Mouse (Mus musculus) hematopoietic stem cell, adult 5-6 weeks (primary cell): ENCODE measurements around the gene Ccdc122. TPM values are rescaled to one million over a fixed set of nuclear protein-coding genes. Genes with fewer than 3 reads are reported as not detected.
"Not testable (repeated sequence)": the region's sequence is repeated elsewhere in the genome, so short reads cannot be mapped to it uniquely, and the experiment has no call there.

Experiments used
- ATAC-seq, 2 experiments: fragments of 125-278 bp in 1 of 2; replicated peaks in 1 of 2; 2 replicates each; pipeline ENCODE4 v1.8.0; 2016 to 2017; ENCODE audit warnings: inconsistent platforms in 2 of 2, mild to moderate bottlenecking in 2 of 2, moderate number of reproducible peaks in 2 of 2, low read depth in 1 of 2, moderate TSS enrichment in 1 of 2; ENCODE audit not compliant: low FRiP score in 2 of 2, poor library complexity in 2 of 2, severe bottlenecking in 2 of 2, insufficient read depth in 1 of 2, low TSS enrichment in 1 of 2
- total RNA-seq: library from RNA; stranded (forward); fragments of 172-1452, 232-1000 nt; gene quantifications from 2 replicates; pipeline ENCODE4 v1.2.3, GENCODE M21; 2017

Ccdc122 gene
- total RNA-seq, 1 experiment from 2014 or later = 25.2 TPM

DNA sequence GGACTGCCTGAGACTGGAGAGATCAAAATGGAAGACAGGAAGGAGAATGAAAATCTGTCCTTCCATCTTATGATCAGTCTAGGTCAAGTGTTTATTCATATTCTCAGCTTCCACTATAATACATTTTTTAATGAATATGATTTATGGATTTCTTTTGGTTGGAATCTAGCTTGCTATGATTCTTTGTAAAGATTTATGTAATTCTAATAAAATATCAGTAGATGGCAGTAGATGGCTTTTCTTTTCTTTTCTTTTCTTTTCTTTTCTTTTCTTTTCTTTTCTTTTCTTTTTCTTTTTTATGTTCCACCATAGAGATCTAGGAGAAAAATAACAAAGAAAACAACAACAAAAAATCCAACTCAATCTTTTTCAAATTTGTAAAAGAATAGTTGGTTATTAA, 16.7 kb downstream of the Ccdc122 start:
- ATAC-seq = no peak

DNA sequence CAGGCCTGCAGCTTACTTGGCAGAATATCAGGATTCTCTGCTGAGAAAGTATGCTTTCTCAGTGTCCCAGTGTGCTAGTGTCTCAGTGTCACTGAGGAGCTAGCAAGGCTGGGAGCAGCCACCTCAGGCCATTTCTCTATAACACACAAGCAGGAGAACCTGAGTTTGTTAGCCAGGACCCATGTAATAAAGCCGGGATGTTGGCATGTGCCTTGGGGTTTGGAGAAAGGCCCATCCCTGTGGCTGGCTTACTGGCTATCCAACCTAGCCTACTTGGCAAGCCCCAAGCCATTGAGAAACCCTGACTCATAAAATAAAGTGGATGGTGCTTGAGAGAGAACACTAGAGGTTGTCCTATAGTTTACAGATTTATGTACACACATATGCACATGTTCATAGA, 32.8 kb downstream of the Ccdc122 start:
- no peak for ATAC-seq

DNA sequence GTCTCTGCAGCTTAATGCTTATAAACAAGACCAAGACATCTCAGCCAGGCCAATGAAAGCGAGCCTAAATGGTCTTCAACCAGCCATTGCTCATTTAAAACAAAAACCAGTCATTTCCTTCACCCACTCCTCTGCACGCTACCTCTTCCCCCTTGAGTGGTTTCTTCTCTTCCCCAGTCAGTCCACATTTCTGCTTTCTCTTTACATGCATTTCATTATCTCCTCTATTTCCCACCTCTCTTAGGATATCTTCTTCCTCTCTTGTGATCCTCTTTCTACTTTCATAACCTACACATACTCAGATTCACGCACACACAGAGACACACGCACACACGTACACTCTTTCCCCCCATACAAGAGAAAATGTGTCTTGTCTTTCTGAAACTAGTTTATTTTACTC, 44.7 kb downstream of the Ccdc122 start:
- no peak for ATAC-seq

DNA sequence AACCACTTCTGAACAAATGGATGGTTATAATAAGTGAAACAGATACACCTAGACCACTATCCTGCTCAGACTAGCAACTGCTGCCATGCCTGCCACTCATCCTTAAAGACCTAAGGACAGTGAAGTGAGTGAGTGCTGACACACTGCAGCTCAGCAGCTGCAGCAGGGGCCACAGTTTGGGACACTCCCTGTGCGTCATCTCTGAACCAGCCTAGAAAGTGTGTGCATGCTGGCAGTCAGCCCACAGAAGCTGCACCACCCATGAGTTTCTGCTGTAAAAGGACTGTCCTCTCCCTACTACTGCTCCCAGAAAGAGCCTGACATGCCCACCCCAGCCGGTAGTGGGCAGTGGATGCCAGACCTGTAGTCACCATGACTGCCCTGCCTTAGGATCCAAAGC, 63.7 kb downstream of the Ccdc122 start:
- no peak for ATAC-seq

DNA sequence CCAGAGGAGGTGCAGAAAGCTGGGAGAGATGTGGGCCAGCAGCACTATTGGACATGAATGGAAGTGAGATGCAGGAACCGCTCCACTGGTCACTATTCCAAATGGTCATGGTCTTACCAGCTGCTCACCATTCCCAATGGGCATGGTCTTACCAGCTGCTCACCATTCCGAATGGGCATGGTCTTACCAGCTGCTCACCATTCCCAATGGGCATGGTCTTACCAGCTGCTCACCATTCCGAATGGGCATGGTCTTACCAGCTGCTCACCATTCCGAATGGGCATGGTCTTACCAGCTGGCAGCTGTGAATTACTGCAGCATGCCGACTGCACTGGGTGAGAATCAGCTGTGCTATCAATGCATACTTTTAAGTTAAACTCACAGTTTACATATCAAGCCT, 74.0 kb downstream of the Ccdc122 start:
- not testable (repeated sequence) for ATAC-seq

DNA sequence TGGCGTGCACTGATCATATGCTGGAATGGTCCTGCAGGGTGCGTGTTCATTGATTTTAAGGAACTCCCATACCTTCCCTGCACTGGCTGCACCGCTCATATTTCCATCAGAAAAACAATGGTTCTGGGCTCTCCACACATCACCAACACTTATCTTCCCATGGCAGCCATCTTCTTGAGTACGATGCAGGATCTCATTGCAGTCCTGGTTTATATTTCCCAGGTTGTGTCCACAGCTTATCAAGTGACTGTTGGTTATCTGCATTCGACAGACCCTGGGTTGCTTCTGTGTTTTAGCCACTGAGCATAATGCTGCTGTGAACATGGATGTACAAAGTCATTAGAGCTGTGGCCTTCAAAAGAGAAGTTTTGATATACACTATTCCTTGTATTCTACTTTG, 94.0 kb downstream of the Ccdc122 start:
- ATAC-seq = no peak

DNA sequence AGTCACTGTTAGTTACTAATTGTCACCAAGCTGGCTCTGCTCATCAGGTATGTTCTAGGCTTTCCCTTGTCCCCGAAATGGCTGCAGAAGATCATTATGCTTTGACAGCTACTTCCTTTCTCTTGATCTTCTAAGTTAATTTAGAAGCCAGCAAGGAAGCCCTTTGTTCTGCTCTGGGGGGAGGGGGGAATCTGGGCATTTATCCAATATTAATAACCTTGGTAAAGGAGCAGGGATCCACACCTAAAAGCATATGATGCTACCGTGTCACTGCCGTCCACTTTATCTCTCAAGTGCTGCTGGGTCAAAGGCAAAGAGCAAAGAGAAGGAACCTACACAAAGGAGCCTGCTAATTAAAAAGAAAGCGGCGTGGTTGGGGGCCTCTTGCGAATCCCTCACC, 100.4 kb downstream of the Ccdc122 start:
- ATAC-seq = no peak

DNA sequence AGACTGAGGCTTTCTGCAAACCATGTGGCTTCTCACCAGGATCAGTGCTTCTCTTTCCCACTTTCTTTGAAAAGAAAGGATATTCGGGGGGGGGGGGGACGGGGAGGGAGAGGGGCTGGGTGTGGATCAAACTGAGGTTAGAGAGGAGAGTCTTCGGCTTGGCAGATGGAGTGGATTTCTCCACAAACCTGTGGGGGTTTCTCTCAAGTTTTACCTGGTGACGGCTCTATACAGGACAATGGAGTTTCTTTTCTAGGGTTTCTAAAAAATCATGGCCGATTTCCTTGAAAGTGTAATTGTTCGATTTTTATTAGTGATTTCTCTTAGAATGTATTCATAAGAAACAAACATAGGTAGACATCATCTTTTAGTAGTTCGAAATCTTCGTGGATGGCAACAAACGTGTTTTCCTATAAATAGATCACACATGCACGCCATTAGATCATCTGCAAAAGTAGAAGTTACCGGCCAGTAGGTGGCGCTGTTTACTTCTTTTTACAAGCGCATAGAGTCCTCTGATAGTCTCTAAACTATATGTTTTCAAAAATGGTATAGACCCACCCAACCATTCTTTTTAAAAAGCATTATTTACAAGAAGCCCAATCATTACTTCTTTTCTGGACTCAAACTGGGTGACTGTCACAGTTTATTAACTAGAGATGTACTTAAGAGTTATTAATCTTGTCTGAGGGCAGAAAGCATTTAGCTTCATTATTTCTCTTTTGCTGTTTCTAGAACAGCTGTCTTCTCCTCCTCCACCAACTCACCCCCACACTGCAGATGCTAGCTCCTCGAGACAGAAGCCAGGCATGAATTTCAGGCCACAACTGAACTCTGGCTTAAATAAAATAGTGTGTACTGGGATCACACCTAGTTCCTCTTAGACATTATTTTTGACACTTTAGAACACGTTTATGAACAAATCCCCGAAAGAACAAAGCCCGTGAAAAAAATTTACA, 105.0 kb downstream of the Ccdc122 start:
- peak; percentile 48 to 69; a peak in 2 of 4 replicates for ATAC-seq

DNA sequence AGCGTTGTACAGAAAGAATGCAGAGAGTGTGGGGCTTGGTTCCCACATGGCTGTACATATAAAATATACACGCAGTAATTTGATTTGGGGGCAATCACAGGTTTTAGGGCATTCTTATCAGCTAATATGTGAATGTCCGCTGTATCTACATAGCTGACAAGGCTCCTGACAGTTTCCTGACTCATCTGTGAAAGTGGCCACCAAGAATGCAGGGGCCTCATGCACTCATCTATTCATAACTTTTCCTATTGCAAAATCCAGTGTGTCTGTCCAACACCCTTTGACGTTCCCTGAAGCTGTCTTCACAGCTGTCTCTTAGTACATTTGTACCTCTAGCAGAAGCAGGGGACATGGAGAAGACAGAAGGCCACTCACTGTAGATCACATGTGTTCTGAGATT, 108.5 kb downstream of the Ccdc122 start:
- no peak for ATAC-seq

DNA sequence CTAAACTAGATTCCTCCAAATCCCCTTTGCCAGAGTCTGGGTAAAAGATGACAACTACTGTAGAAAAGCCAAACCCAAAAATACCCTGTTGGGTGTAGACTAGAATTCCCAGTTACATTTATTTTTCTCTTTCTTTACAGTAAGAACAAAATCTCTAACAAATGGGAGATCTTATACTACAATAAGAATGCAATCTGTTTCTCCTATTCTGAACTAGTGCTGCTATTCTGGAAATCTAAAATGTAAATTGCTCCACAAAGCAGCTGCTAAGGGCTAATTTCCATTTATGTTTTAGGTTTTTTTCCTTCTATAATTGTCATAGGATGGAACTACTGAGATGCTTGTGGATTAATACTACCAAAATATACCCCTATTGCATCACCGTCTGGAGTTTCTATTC, 111.1 kb downstream of the Ccdc122 start:
- ATAC-seq = no peak

DNA sequence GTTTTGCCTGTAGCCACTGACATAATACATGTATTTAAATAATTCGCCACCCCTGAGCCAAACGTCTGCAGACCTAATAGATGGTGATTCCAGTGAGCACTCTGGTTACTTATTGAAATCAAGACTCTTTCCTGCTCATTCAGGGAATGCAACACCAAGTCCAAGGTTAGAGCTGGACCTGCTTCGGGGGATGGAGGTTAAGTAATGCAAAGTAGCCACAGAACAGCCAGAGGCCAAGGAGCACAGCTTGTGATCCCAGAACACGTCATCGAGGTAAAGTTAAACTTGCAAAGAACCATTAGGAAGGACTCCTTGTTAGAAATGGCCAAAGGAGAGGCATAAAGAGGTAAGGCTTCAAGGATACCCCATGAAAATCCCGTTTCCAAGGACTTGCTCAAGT, 114.0 kb downstream of the Ccdc122 start:
- ATAC-seq = no peak

DNA sequence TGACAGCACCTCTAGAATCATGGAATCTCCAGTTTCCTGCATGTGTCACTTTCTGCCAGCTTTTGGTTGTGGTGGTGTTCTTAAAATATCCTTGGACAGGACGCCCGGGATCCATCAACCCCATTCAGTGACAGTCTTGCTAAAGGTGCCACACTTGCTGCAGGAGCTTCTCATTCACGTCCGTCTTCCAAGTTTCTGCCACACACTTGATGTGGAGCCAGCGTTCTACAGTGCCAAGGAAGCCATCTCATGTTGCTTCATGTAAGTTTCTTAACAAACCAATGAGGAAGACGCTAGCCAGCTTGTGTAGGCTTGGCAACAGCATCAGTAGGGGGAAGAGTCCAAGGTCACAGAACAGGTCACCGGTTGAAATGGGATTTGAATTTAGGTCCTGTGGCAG, 114.9 kb downstream of the Ccdc122 start:
- ATAC-seq = no peak

DNA sequence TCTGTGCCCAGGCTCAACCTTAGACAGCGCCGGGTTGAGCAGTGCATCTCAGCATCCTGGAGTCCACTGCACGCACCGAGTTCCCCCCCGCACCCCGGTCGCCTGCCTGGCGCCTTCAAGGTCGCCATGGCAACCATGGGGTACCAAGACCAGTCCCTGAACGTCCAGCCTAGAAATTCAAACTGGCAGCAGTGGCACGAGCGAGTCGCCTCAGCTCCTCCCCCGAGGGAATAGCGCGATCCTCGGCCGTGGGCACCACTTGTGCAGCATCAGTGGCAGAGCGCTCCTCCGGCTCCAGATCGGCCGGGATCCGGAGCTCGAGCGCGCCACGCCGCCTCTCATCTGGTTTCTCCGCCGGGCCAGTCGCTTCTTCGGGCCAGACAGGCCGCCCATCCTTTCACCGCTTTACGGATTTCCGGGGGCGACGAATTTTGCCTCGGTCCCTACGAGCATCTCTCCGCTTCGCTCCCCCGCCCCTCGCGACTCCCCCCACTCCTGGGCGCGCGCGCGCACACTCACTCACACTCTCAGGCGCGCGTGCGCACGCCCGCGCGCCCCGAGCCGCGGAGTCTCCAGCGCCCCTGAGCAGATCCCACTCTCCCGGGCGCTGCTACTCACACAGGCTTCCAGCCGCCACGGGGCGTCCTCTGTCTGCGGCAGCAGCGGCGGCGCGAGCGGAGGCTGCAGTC, 119.8 kb downstream of the Ccdc122 start, which contains the start of gene Enox1:
Enox1 (plus strand) TSS at position 542 of the 689 bp plus-strand sequence.
- ATAC-seq = peak; percentile 32 to 53; a peak in 1 of 4 replicates

DNA sequence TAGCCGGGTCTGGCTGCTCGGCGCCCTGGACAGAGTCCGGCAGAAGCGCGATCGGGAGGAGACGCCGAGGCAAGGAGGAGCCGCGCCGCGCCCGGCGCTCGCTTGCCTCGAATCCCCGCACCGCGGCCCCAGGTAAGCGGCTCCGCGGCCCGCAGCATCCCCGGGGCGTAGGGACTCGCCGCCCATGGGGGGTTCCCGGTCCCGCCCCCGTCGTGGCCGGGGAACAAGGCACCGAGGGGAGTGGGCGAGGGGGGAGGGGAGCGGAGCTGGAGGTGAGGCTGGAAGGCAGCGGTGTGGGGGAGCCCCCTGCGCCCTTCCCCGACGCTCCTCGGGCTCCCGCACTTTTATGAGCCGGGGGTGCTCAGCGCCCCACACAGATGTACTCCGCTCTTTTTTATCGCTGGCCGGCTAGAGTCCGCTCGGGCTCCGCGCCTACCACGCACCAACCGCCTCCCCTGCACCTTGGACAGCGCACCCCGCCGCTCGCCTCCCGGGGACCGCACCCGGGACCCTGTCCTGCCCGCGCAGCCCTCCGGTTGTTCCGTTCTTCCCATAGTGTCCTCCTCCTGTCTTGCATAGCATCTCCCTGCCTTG, 120.4 kb downstream of the Ccdc122 start:
- ATAC-seq = peak in 1 of 2 experiments; percentile 42; a peak in 1 of 4 replicates

DNA sequence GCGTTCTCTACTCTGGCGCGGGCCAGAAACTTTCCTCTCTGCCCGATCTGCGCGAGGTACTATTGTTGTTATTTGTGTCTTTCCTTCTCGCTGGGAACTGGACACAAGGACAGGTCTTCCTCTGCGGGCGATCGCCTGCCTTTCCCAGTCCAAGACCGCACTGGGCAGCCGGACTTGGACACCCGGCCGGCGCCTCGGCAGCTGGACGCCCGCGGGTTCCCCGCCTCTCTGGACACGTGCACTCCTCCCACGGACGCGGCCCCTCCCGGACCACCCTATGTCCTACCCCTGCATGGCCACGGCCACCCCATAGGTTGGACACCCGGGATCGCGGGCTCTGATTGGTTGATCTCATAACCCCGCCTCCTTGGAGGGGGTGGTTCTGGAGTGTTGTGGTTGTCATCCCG, 120.9 kb downstream of the Ccdc122 start:
- no peak for ATAC-seq

DNA sequence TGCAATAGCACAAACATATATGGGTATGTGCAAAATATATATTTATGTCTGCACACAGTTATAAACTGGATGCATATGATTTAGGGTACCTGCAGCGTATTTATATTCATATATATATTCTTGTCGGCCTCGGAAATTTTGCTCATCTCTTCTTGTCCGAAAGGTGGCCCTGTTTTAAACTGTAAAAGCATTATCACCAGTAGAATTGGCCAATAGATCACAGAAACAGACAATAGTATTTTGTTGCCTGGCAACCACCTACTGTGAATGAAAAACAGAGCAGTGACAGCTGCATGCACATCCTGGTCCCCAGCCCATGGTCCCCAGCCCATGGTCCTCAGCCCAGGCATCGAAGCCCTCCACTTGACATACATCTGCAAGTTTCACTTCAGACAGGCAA, 122.8 kb downstream of the Ccdc122 start:
- ATAC-seq = no peak
